Mouse (Mus musculus) brain, embryonic 18.5 days (tissue): ENCODE results near the gene Akr1b8.
"Not testable (repeated sequence)": the region's sequence is repeated elsewhere in the genome, so short reads cannot be mapped to it uniquely, and the experiment has no call there.

Experiments used
- DNase-seq: peaks from one replicate; pipeline ENCODE4 v3.0.0-alpha.2; 2012; ENCODE audit warnings: low read depth, low spot score

Gene Akr1b8

GRCm38 (mm10) chr6:34350037-34350699 lies 3.8 kb upstream of the Akr1b8 start:
- no peak for DNase-seq

DNA sequence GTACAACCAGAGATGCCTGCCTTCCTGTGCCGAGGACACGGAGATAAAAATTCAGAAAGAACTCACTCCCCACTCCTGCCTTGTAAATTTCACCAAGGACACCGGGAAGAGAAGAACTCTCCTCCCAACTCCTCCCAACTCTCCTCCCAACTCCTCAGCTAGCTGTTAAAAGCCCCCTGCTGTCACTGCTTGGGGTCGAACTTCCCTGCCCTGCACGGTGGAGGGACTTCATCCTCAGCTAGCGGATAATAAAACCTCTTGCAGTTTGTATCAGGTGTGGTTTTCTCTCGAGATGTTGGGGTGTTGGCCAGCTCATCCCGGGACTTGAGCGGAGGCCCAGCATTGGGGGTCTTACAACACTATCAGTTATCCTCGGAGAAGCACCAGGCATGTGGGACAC lies 2.4 kb upstream of the Akr1b8 start:
- DNase-seq = not testable (repeated sequence)

GRCm38 (mm10) chr6:34352401-34352800 lies 1.5 kb upstream of the Akr1b8 start:
- no peak for DNase-seq

DNA sequence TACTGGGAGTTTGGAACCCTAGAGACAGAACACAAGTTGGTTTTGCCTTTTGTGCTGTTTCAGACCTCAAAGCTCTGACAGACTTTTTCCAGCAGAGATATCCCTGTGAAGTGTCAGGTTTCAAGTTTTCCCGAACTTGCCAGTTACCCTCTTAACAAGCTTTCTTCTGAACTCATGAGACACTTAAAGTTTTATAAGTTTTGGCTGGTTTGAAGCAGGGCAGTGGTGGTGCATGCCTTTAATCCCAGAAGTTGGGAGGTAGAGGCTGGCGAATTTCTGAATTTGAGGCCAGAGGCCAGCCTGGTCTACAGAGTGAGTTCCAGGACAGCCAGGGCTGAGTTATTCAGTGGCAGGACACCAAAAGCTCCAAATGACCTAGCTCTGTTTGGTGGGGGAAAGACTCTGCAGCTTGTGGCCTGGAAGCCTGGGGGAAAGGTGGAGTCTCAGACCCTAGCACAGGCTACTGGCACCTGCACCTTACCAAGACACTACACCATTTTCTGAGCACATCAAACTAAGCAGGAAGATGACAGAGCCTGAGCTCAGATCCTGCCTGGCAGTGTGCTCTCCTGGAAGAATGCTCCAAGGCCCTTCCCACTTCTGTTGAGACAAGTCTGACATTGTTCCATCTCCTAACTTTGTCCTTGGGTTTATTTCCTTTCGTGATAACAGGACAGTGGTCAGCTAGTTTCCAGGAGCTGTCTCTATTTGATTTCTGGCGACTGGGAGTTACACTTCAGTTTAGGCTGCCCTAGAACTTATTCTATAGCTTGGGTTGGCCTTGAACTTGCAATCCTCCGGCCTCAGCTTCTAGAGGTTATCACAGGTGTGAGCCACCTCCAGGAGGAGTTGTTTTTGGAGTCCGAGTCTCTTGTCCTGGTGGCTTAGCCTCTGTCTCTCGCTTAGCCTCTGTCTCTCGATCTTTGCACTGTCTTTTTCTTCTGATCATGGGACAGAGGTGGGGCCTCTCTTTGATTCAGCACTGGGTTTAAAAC lies 732 bp downstream of the Akr1b8 start:
- no peak for DNase-seq

DNA sequence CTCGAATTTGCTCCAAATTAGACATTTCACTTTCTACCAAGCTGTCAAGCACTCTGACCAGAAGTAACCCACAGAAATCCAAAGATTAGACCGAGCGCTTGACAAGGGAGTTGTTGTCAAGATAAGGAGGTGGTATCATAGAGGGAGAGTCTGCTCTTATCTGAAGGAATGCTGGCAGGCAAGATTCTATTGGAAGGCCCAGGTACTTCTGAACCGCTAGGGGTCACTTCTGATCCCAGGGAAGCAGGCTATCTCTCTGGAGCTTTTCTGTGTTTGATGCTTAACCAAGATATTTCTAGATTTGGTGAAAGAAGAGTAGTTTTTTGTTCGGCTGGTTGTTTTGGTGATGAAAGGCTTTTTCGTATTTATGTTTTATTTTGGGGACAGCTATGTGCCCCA lies 1.4 kb downstream of the Akr1b8 start:
- DNase-seq = no peak

GRCm38 (mm10) chr6:34355841-34356240 lies 1.9 kb downstream of the Akr1b8 start:
- DNase-seq = no peak

- no peak for DNase-seq
Observed at GRCm38 (mm10) chr6:34364217-34365136, 10.6 kb downstream of the Akr1b8 start.

DNA sequence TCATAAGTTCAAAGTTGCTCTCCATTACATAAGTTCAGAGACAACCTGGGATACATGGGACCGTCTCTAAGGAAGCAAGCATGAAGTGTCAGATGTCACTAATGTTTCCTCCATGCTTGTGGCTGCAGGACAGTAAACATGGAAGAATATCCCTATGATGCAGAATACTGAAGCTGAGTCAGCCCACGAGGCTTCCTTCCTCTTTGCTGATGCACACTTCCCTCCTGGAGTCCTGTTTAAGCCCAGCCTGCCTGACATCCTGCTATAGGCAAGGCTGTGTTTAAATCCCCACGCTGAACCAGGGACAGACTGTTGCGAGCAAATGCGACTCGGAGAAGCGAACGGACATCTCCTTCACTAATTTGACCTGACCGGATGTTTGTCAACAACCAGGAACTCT lies 14.1 kb downstream of the Akr1b8 start:
- no peak for DNase-seq

GRCm38 (mm10) chr6:34370081-34370480 lies 16.2 kb downstream of the Akr1b8 start:
- DNase-seq = no peak

DNA sequence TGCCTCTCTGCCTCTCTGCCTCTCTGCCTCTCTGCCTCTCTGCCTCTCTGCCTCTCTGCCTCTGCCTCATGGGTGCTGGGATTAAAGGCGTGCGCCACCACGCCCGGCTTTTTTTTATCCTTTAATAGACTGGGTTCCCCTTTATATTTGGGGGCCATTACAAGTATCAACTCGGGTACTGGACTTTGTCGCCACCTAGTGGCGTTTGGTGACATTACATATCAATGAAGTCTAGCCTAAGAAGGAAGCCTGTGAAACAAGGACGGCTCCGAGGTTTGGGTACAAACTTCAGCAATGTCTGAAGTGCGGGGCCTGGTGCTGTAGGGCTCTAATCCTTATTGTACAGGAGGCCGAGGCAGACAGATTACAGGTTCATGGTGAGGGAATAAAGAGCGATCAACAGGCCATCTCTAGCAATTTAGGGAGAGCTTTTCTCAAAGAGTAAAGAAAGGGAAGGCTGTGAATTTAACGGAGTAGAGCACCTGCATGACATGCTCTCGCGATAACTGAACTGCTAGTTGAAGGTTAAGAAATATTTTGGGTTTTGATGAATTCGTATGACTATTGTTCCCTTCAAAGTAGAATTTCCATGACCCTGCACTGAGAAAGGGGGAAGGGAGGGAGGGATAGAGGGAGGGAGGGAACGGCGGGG lies 17.9 kb downstream of the Akr1b8 start:
- DNase-seq = peak; percentile 37

DNA sequence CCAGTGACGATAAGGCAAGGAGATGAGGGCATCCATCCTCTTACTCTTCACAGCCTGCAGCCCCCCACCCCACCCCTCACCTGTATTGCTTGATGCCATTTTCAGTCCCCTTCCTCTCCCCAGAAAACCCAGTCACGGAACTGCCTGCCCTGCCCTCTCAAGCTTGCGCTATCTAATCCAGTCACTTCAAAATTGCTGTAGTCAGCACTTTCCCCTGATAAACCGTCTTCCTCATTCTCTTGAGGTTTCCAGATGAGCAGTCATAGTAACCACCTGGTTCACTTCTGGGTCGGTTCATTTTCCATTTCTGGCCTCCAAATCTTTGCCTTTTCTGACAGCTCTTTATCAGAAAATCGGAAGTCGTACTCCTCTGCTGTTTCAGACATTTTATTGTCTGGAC lies 19.9 kb downstream of the Akr1b8 start:
- no peak for DNase-seq

GRCm38 (mm10) chr6:34375888-34376287 lies 22.0 kb downstream of the Akr1b8 start:
- DNase-seq = not testable (repeated sequence)

GRCm38 (mm10) chr6:34383401-34383800 lies 29.5 kb downstream of the Akr1b8 start:
- no peak for DNase-seq

GRCm38 (mm10) chr6:34384110-34384661 lies 30.3 kb downstream of the Akr1b8 start, which contains the start of gene Akr1b10:
TSS of gene Akr1b10 (plus strand) at chr6:34384218.
- peak; percentile 20 for DNase-seq

DNA sequence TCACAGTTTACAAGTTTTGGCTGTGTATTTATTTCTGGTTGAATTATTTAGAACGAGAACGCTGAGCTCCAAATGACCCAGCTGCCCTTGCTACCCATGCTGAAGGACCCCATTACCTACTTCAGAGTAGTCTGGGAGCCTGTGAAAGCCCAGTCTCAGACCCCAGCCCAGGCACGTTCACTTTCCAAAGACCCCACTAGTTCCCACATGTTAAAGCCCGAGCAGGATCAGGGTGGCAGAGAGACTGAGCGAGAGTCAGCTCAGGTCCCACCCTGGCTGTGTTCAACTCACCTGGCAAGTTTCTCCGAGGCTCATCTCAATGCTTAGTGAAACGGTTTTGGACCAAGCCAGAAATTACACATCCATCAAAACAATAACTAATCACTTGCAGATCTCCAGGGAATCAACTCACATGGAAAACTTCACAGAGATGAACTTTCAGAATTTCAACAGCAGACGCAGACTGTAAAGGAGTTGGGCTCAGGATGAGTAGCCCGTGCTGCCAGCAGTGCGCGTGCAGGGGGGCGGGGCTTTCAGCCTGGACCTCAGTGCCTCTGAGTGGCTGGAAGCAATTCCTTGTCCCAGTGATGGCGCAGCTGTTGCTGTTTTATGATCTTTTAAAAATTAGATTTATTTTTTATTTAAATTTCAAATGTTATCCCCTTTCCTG lies 30.9 kb downstream of the Akr1b8 start:
- no peak for DNase-seq

GRCm38 (mm10) chr6:34388420-34389156 lies 34.7 kb downstream of the Akr1b8 start:
- no peak for DNase-seq

DNA sequence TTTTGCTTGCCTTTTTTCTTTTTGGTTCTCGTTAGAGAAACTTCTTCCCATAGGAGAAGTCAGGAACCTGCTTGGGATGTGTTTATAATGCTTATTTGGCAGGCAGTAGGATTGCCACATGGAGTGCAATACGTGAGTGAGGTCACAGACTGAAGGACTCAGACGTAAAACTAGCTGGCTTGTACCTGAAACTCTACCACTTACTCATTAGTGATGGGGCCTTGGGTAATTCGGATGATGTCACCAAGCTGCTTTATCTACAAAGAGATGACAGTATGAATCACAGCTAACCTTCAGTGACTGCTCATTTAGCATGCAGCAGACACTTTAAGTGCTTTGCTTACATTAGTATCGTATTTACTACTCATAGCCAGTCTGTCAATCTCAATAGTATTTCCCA lies 42.0 kb downstream of the Akr1b8 start:
- no peak for DNase-seq

- DNase-seq = no peak
Observed at GRCm38 (mm10) chr6:34398431-34398830, 44.5 kb downstream of the Akr1b8 start.

DNA sequence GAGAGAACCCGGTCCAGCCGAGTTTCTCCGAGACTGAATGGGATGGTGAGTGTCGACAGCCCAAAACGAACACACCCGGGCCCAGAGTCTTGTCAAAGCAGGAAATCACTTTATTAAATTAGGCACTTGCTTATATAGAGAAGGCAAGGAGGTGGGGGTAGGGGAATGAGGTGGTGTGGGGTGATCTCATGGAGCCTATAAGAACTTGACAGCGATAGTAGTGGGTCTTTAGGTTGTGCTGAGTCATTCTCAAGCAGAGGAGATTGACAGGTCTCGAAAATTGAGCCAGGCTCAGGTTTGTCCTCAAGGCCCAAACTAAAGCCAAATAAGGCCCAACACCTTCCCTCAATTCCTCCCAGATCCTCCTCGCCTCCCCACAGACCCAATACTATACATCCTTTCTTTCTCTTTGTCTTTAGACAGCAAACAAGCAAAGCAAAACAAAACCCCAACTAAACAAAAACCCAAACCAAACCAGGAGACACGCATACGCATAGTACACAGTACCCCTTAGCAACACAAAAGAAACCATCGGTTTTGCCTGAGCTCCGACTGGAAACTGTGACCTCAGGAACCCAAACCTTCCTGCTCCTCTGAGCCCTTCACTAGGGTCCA lies 45.8 kb downstream of the Akr1b8 start:
- no peak for DNase-seq
